Mouse (Mus musculus) G1E (cell line): ENCODE results near the gene Slc16a9.

Experiments used
- CTCF ChIP-seq: IDR thresholded peaks from 2 replicates; pipeline ENCODE4 v1.5.1; 2012; ENCODE audit warnings: low read depth, low read length, inconsistent platforms, mixed read lengths
- GATA1 ChIP-seq: IDR thresholded peaks from 2 replicates; pipeline ENCODE4 v1.6.1; 2012; ENCODE audit warnings: borderline replicate concordance, low read length, inconsistent platforms, mixed read lengths
- GATA2 ChIP-seq: IDR thresholded peaks from 2 replicates; pipeline ENCODE4 v1.6.1; 2012; ENCODE audit warnings: low read depth, low read length, inconsistent platforms, borderline replicate concordance
- POLR2AphosphoS5 ChIP-seq: IDR thresholded peaks from 2 replicates; pipeline ENCODE4 v1.6.1; 2012; ENCODE audit warnings: low read depth, low read length, inconsistent platforms; ENCODE audit not compliant: insufficient replicate concordance

GRCm38 (mm10) chr10:70294094-70294493, 49.2 kb downstream of the Slc16a9 start:
- TF ChIP-seq CTCF, result no peak
- no peak for TF ChIP-seq POLR2AphosphoS5
- no peak for TF ChIP-seq GATA1
- no peak for TF ChIP-seq GATA2
